Mouse (Mus musculus) kidney, adult 2 months (tissue): ENCODE results near the gene Kcnk15. TPM values are rescaled to one million over a fixed set of nuclear protein-coding genes. Genes with fewer than 3 reads are reported as not detected.

Experiments used
- DNase-seq: peaks from one replicate; pipeline ENCODE4 v3.0.0; 2021
- H3K27ac ChIP-seq: fragments of 200-500 bp; 2 replicates; pipeline ENCODE4 v1.5.1; 2012; ENCODE audit warnings: low read depth, low read length, control low read depth, inconsistent platforms; ENCODE audit not compliant: insufficient read depth
- H3K27me3 ChIP-seq: fragments of 200-500 bp; replicated peaks from 2 replicates; pipeline ENCODE4 v1.6.1; 2012; ENCODE audit warnings: mild to moderate bottlenecking, moderate library complexity, low read length, inconsistent platforms; ENCODE audit not compliant: control insufficient read depth, insufficient read depth
- H3K36me3 ChIP-seq: fragments of 200-500 bp; 2 replicates; pipeline ENCODE4 v1.6.1; 2012; ENCODE audit warnings: mild to moderate bottlenecking, moderate library complexity, low read length, inconsistent platforms; ENCODE audit not compliant: control insufficient read depth, insufficient read depth
- H3K4me1 ChIP-seq: fragments of 200-500 bp; 2 replicates; pipeline ENCODE4 v1.6.1; 2011; ENCODE audit warnings: low read length; ENCODE audit not compliant: control insufficient read depth, insufficient read depth
- H3K4me3 ChIP-seq: fragments of 200-500 bp; 2 replicates; pipeline ENCODE4 v1.5.1; 2011; ENCODE audit warnings: mild to moderate bottlenecking, low read depth, low read length, control low read depth; ENCODE audit not compliant: insufficient read depth
- CTCF ChIP-seq: fragments of 200-500 bp; conservative IDR thresholded peaks from 2 replicates; pipeline ENCODE4 v1.5.1; 2011; ENCODE audit warnings: low read depth, mild to moderate bottlenecking, control low read depth, low read length, moderate library complexity, mixed read lengths; ENCODE audit not compliant: insufficient read depth, insufficient read length
- POLR2A ChIP-seq: fragments of 200-500 bp; IDR thresholded peaks from one replicate; pipeline ENCODE4 v1.6.1; 2011; ENCODE audit warnings: low read depth, low read length, control low read depth
- WGBS: fragments of 180-500 bp; shearing (Covaris S2); methylation state at CpG from one replicate; pipeline ENCODE4 v1.1.7; 2018; 5-methylcytosine and 5-hydroxymethylcytosine counted together
- polyA plus RNA-seq: library from polyadenylated mRNA; depleted of rRNA; stranded (reverse); fragments of >200 nt; gene quantifications from 2 replicates; pipeline ENCODE4 v1.2.3, GENCODE M21; 2012; rRNA removed

Gene Kcnk15
- polyA plus RNA-seq, 1 experiment = not detected

DNA sequence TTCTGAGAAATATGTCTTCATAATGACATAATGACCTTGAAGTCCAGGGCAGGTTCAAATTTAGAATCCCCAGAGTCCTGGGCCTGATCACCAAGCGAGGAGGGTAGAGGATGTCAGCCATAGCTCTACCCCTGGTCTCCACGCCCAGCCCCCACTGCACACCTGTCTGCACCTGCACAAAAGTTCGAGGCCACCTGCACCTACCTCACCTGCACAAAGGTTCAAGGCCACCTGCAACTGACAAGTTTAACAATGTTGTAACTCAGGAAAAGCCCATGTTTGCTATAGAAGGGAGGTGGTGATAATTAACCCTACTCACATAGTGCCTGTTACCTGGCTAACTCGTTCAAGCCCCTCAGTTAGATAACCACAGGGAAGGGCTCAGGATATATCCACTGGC lies 49.0 kb downstream of the Kcnk15 start:
- no peaks in the 10 kb centered on the region for H3K27me3 ChIP-seq
- H3K27ac ChIP-seq = no peak overlapping the region
- 79% methylated on average over 4 of the region's 4 CpGs for WGBS
- H3K4me1 ChIP-seq = no peaks in the 10 kb centered on the region
- no peak for DNase-seq
- no peaks in the 10 kb centered on the region for H3K36me3 ChIP-seq
- TF ChIP-seq POLR2A = no peak
- TF ChIP-seq CTCF = no peak
- no peak overlapping the region for H3K4me3 ChIP-seq

DNA sequence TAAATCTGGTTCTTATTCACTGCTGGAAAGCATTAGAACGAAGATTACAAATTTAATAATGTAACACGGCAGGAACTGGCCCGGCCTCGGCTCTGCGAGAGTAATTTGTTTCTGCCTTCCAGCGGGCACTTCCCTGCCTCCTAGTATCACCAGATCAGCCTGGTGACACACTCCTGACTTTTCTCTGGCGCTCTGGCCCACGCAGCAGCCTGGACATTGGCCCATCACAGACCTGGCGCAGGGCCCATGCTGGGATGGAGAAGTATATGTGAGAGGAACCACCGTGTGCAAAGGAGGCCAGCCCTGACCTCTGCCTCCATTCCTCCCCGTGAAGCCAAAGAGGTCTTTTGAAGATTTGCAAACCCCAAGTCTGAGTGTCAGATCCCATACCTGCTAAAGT lies 50.0 kb downstream of the Kcnk15 start:
- no peak for DNase-seq
- 68% methylated on average over 11 of the region's 11 CpGs for WGBS

DNA sequence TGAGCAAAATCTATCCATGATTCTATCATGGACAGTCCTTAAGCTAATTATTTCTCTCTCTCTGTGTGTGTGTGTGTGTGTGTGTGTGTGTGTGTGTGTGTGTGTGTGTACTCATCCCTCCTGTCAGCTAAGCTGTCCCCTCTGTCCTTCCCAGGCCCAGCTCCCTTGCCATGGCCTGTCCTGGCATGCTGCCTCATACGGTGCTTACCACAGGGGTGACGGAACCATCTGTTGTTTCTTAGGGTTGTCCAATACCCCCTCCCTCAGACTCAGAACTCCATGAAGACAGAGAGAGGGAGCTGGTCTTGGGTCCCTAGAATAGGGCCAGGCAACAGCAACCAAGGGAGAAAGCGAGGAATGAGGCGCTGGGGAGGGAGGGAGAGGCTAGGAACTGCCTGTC lies 50.9 kb downstream of the Kcnk15 start:
- Histone ChIP-seq H3K27ac (no peak overlapping the region), H3K36me3 (no peaks in the 10 kb centered on the region), H3K4me1 (no peaks in the 10 kb centered on the region), H3K4me3 (no peak overlapping the region), H3K27me3 (no peaks in the 10 kb centered on the region)
- TF ChIP-seq POLR2A (no peak), CTCF (no peak)
- 84% methylated on average over 4 of the region's 4 CpGs for WGBS
- DNase-seq = no peak

More for the DNA sequence above, 50.0 kb downstream of the Kcnk15 start:
- no peak for TF ChIP-seq CTCF
- H3K27ac ChIP-seq = no peak overlapping the region
- H3K36me3 ChIP-seq = no peaks in the 10 kb centered on the region
- H3K4me3 ChIP-seq = no peak overlapping the region
- no peaks in the 10 kb centered on the region for H3K27me3 ChIP-seq
- H3K4me1 ChIP-seq = no peaks in the 10 kb centered on the region

DNA sequence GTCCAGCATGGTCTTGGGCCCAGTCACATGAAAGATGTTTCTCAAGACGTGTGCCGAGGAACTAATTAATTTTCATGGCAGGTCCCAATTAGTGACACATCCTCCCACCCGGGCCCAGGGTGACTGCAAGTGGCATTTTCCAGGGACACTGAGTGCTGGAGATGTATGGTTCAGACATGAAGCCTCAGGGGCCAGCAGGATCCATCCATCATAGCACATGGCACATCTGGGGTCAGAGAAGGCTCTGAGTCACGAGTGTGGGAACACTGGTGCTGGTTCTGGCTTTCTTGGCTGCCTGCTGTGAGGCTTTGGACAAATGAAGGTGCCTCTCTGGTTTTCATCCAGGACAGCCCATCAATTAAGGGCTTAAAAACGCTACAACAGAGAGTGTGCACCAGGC lies 53.7 kb downstream of the Kcnk15 start:
- H3K4me1 ChIP-seq = no peaks in the 10 kb centered on the region
- H3K36me3 ChIP-seq = no peaks in the 10 kb centered on the region
- H3K27me3 ChIP-seq = no peaks in the 10 kb centered on the region
- 54% methylated on average over 5 of the region's 5 CpGs for WGBS
- H3K27ac ChIP-seq = no peak overlapping the region
- DNase-seq = no peak
- no peak for TF ChIP-seq POLR2A
- TF ChIP-seq CTCF = no peak
- H3K4me3 ChIP-seq = no peak overlapping the region

Other genes starting within 250 kb of the Kcnk15 start
- 340 and 357 TPM in 2 replicates for gene Serinc3, start 208.5 kb upstream of the Kcnk15 start, polyA plus RNA-seq
- gene Pkig, start 195.3 kb upstream of the Kcnk15 start, polyA plus RNA-seq = 100 and 107 TPM in 2 replicates
- 1.8 and 2.4 TPM in 2 replicates for gene Ada, start 103.4 kb upstream of the Kcnk15 start, polyA plus RNA-seq
- 0.41 and 1.3 TPM in 2 replicates for gene Ccn5, start 32.8 kb upstream of the Kcnk15 start, polyA plus RNA-seq
- 0.08 and 0.22 TPM in 2 replicates for gene Rims4, start 65.0 kb downstream of the Kcnk15 start, polyA plus RNA-seq
- gene Ywhab, start 141.3 kb downstream of the Kcnk15 start, polyA plus RNA-seq = 46.7 and 63.9 TPM in 2 replicates
- 3.2 and 3.7 TPM in 2 replicates for gene Pabpc1l, start 171.8 kb downstream of the Kcnk15 start, polyA plus RNA-seq
- 10.4 and 13.0 TPM in 2 replicates for gene Stk4, start 216.7 kb downstream of the Kcnk15 start, polyA plus RNA-seq
- gene Tomm34, start 217.5 kb downstream of the Kcnk15 start, polyA plus RNA-seq = 31.0 and 34.1 TPM in 2 replicates